Mouse (Mus musculus): ENCODE results near the gene Prr19. TPM values are rescaled to one million over a fixed set of nuclear protein-coding genes. Genes with fewer than 3 reads are reported as not detected.

Gene Prr19
- total and polyA plus RNA-seq, 2 experiments = not detected

DNA sequence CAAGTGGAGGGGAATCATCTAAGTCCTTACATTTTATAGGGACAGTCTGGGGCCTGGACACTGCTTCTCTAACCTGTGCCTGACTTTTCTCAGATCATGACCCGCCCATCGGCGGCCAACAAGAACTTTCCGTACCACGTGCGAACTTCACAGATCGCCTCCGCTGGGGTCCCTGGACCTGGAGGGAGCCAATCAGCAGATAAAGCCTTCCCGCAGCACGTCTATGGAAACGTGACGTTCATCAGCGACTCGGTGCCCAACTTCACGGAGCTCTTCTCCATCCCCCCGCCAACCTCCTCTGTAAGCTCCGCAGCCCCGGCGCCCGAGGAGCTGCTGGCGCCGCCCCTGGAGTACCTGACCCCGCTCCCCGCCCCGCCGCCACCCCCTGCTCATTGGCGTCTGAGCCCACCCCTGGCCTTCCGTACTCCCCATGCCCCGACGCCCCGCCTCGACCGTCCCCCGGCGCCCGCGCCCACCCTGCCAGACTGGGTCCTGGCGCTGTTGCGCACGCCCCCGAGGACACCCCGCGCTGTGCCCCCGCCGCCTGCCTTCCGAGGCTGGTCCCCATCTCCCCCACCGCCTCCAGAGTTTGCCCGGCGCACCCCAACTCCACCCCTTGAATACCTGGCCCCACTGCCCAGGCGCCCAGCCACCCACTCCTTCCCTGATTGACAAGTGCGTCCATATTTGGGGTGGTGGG, 13.5 kb downstream of the Prr19 start:
- no peak for TF ChIP-seq POLR2A (IDR thresholded peaks at IDR 0.05; ENCODE audit: extremely low read depth, insufficient read depth, low read length)
- TF ChIP-seq CTCF (IDR thresholded peaks at IDR 0.05; ENCODE audit: low read depth, low read length) = no peak
- no peak for DNase-seq (ENCODE audit: extremely low read depth, low read depth, low spot score)
- no peak overlapping the region for H3K4me3 ChIP-seq (ENCODE audit: insufficient read depth, low read depth, low read length)
- no peaks in the 10 kb centered on the region for H3K36me3 ChIP-seq (ENCODE audit: control insufficient read depth, insufficient read depth, low read length)
- no peaks in the 10 kb centered on the region for H3K79me2 ChIP-seq (ENCODE audit: control insufficient read depth, insufficient read depth, low read length)
- no peaks in the 10 kb centered on the region for H3K4me1 ChIP-seq (ENCODE audit: control insufficient read depth, insufficient read depth, low read length)
- H3K9ac ChIP-seq (ENCODE audit: low read depth, low read length) = no peak overlapping the region; the same call in 1 of the 2 replicates
- H3K27me3 ChIP-seq (ENCODE audit: control insufficient read depth, insufficient read depth, low read length) = peaks cover 21% of the 10 kb centered on the region
- 9% methylated on average over 49 of the region's 51 CpGs for WGBS
- H3K27ac ChIP-seq (replicated peaks; ENCODE audit: insufficient read depth, low read depth, low read length) = no peak overlapping the region

- Histone ChIP-seq H3K27me3 (ENCODE audit: control insufficient read depth, insufficient read depth, low read length) (peaks cover 21% of the 10 kb centered on the region), H3K36me3 (ENCODE audit: control insufficient read depth, insufficient read depth, low read length) (no peaks in the 10 kb centered on the region), H3K4me1 (ENCODE audit: control insufficient read depth, insufficient read depth, low read length) (no peaks in the 10 kb centered on the region), H3K27ac (replicated peaks; ENCODE audit: insufficient read depth, low read depth, low read length) (no peak overlapping the region), H3K79me2 (ENCODE audit: control insufficient read depth, insufficient read depth, low read length) (no peaks in the 10 kb centered on the region), H3K9ac (ENCODE audit: low read depth, low read length) (no peak overlapping the region), H3K4me3 (ENCODE audit: insufficient read depth, low read depth, low read length) (peak overlapping the region; percentile 38; the same call in 1 of the 2 replicates)
- 2% methylated on average over 69 of the region's 69 CpGs for WGBS
- no peak for DNase-seq (ENCODE audit: extremely low read depth, low read depth, low spot score)
- TF ChIP-seq CTCF (IDR thresholded peaks at IDR 0.05; ENCODE audit: low read depth, low read length) = no peak
- TF ChIP-seq POLR2A (IDR thresholded peaks at IDR 0.05; ENCODE audit: extremely low read depth, insufficient read depth, low read length) = no peak
Measured at GRCm38 (mm10) chr7:25315306-25316041, 14.3 kb downstream of the Prr19 start.

DNA sequence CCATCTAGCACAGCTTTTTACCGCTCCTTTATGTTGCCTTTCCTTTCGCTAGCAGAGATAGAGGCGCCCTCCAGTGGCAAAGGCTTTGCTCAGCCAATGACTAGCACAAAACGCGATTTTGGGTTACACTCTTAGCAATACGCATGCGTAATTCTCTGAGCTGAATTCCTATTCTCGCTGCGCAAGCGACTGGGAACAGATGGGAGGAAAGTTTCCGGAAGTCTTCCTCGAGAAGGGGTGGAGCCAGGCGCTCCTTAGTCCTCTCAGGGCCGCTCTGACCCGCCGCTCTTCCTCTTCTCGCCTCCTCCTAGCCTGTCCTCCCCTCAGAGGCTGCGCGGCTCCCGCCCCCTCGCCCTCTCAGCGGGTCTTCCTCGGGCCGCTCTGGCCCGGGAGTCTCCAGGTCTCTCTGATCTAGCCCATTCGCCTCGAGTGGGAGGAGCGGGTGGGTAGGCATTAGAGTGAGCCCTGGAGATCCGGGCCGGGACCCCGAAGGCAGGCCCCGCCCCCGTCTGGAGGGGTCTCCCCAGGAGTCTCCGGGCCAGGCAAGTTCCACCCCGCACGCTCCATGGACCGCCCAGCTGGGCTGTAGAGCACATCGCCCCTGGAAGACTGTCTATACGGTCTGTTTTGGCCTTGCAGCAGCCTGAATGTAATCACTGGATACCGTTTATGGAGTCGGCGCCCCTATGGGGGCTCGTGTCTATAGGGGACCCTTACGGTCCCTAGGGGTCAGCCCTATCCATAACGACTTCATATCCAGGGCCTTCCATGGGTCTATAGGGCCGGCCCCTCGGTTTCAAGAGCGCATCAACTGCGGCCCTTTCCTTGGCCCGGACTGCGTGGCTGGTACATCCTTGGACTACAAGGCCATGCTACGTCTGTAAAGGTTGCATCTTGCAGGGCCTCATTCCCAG, 15.6 kb downstream of the Prr19 start, which contains the start of gene Megf8:
TSS of gene Megf8 (plus strand) at position 633 of the 914 bp plus-strand sequence.
- peaks cover 19% of the 10 kb centered on the region for H3K27me3 ChIP-seq (ENCODE audit: control insufficient read depth, insufficient read depth, low read length)
- TF ChIP-seq POLR2A (IDR thresholded peaks at IDR 0.05; ENCODE audit: extremely low read depth, insufficient read depth, low read length) = 0 out of 2 replicates have a peak, but pooled peaks have one; percentile 16
- peak; percentile 74 for TF ChIP-seq CTCF (IDR thresholded peaks at IDR 0.05; ENCODE audit: low read depth, low read length)
- no peaks in the 10 kb centered on the region for H3K79me2 ChIP-seq (ENCODE audit: control insufficient read depth, insufficient read depth, low read length)
- DNase-seq (ENCODE audit: extremely low read depth, low read depth, low spot score) = peak; percentile 95
- H3K27ac ChIP-seq (replicated peaks; ENCODE audit: insufficient read depth, low read depth, low read length) = no peak within 1 kb of the TSS
- peak within 1 kb of the TSS; percentile 76 for H3K4me3 ChIP-seq (ENCODE audit: insufficient read depth, low read depth, low read length)
- WGBS = 7% methylated on average over 52 of the region's 52 CpGs
- H3K4me1 ChIP-seq (ENCODE audit: control insufficient read depth, insufficient read depth, low read length) = no peaks in the 10 kb centered on the region
- H3K9ac ChIP-seq (ENCODE audit: low read depth, low read length) = peak within 1 kb of the TSS; percentile 76
- no peaks in the 10 kb centered on the region for H3K36me3 ChIP-seq (ENCODE audit: control insufficient read depth, insufficient read depth, low read length)

- H3K27me3 ChIP-seq (ENCODE audit: control insufficient read depth, insufficient read depth, low read length) = peaks cover 19% of the 10 kb centered on the region
- no peaks in the 10 kb centered on the region for H3K4me1 ChIP-seq (ENCODE audit: control insufficient read depth, insufficient read depth, low read length)
- H3K4me3 ChIP-seq (ENCODE audit: insufficient read depth, low read depth, low read length) = peak overlapping the region; percentile 76
- H3K9ac ChIP-seq (ENCODE audit: low read depth, low read length) = peak overlapping the region; percentile 76
- DNase-seq (ENCODE audit: extremely low read depth, low read depth, low spot score) = no peak
- H3K27ac ChIP-seq (replicated peaks; ENCODE audit: insufficient read depth, low read depth, low read length) = no peak overlapping the region
- TF ChIP-seq POLR2A (IDR thresholded peaks at IDR 0.05; ENCODE audit: extremely low read depth, insufficient read depth, low read length) = no peak
- TF ChIP-seq CTCF (IDR thresholded peaks at IDR 0.05; ENCODE audit: low read depth, low read length) = no peak
- no peaks in the 10 kb centered on the region for H3K36me3 ChIP-seq (ENCODE audit: control insufficient read depth, insufficient read depth, low read length)
- 56% methylated on average over 21 of the region's 21 CpGs for WGBS
- H3K79me2 ChIP-seq (ENCODE audit: control insufficient read depth, insufficient read depth, low read length) = no peaks in the 10 kb centered on the region
Measured at GRCm38 (mm10) chr7:25317446-25317999, 16.3 kb downstream of the Prr19 start.

- WGBS = 66% methylated on average over 6 of the region's 6 CpGs
- DNase-seq (ENCODE audit: extremely low read depth, low read depth, low spot score) = no peak
- TF ChIP-seq POLR2A (IDR thresholded peaks at IDR 0.05; ENCODE audit: extremely low read depth, insufficient read depth, low read length) = no peak
- no peak for TF ChIP-seq CTCF (IDR thresholded peaks at IDR 0.05; ENCODE audit: low read depth, low read length)
- H3K27me3 ChIP-seq (ENCODE audit: control insufficient read depth, insufficient read depth, low read length) = no peaks in the 10 kb centered on the region
- no peak overlapping the region for H3K9ac ChIP-seq (ENCODE audit: low read depth, low read length)
- no peak overlapping the region for H3K27ac ChIP-seq (replicated peaks; ENCODE audit: insufficient read depth, low read depth, low read length)
- H3K36me3 ChIP-seq (ENCODE audit: control insufficient read depth, insufficient read depth, low read length) = no peaks in the 10 kb centered on the region
- no peaks in the 10 kb centered on the region; the same call in 1 of the 2 replicates for H3K79me2 ChIP-seq (ENCODE audit: control insufficient read depth, insufficient read depth, low read length)
- H3K4me1 ChIP-seq (ENCODE audit: control insufficient read depth, insufficient read depth, low read length) = no peaks in the 10 kb centered on the region
- H3K4me3 ChIP-seq (ENCODE audit: insufficient read depth, low read depth, low read length) = no peak overlapping the region
Measured at GRCm38 (mm10) chr7:25322058-25322484, 20.9 kb downstream of the Prr19 start.
